Mouse (Mus musculus) urinary bladder, postnatal 36 days (tissue): ENCODE measurements around the gene Olfr1018.

Experiments used
- DNase-seq, 2 experiments: peaks; one replicate each; pipeline ENCODE4 v3.0.0; 2022; ENCODE audit warnings: low spot score in 2 of 2, mixed read lengths in 1 of 2

Gene Olfr1018

GRCm38 (mm10) chr2:85818179-85818578, at the start of gene Olfr1018:
Gene Olfr1018 (plus strand): TSS chr2:85818479.
- DNase-seq: no peak

GRCm38 (mm10) chr2:85772413-85772812, 45.9 kb upstream of the Olfr1018 start, which contains the start of gene Olfr1014:
Gene Olfr1014 (plus strand): TSS chr2:85772713.
- no peak for DNase-seq

GRCm38 (mm10) chr2:85781717-85782116, 36.6 kb upstream of the Olfr1018 start, which contains the start of gene Olfr1015:
Gene Olfr1015 (plus strand): TSS chr2:85782017.
- DNase-seq: no peak

GRCm38 (mm10) chr2:85792331-85792730, 25.9 kb upstream of the Olfr1018 start:
- no peak for DNase-seq

GRCm38 (mm10) chr2:85802444-85802843, 15.8 kb upstream of the Olfr1018 start, which contains the start of gene Olfr1016:
Gene Olfr1016 (minus strand): TSS chr2:85802544.
- DNase-seq: no peak

- no peak for DNase-seq
These were observed 13.8 kb upstream of the Olfr1018 start for GRCm38 (mm10) chr2:85804501-85804900.

- DNase-seq: no peak
These were observed 27.1 kb downstream of the Olfr1018 start, which contains the start of gene Olfr1019 for GRCm38 (mm10) chr2:85845383-85845782. Gene Olfr1019 (minus strand): TSS chr2:85845483.

- no peak for DNase-seq
These were observed 28.5 kb downstream of the Olfr1018 start, which contains the start of gene Olfr1020 for GRCm38 (mm10) chr2:85846730-85847129. Gene Olfr1020 (plus strand): TSS chr2:85847030.

- no peak for DNase-seq
These were observed 50.0 kb downstream of the Olfr1018 start, which contains the start of gene Olfr1022 for GRCm38 (mm10) chr2:85868294-85868693. Gene Olfr1022 (plus strand): TSS chr2:85868594.
